Mouse (Mus musculus) cortical plate, adult 2 months (tissue): ENCODE measurements around the gene Mag.

Source experiments
- CTCF ChIP-seq: fragments of 200-500 bp; IDR thresholded peaks from 2 replicates; pipeline ENCODE4 v1.5.1; 2011; ENCODE audit warnings: mild to moderate bottlenecking, control low read depth, low read length; ENCODE audit not compliant: insufficient read depth; ENCODE audit errors: extremely low read depth
- POLR2A ChIP-seq: fragments of 200-500 bp; IDR thresholded peaks from 2 replicates; pipeline ENCODE4 v1.6.1; 2011; ENCODE audit warnings: mild to moderate bottlenecking, low read length, control low read depth; ENCODE audit not compliant: insufficient read depth; ENCODE audit errors: extremely low read depth

DNA sequence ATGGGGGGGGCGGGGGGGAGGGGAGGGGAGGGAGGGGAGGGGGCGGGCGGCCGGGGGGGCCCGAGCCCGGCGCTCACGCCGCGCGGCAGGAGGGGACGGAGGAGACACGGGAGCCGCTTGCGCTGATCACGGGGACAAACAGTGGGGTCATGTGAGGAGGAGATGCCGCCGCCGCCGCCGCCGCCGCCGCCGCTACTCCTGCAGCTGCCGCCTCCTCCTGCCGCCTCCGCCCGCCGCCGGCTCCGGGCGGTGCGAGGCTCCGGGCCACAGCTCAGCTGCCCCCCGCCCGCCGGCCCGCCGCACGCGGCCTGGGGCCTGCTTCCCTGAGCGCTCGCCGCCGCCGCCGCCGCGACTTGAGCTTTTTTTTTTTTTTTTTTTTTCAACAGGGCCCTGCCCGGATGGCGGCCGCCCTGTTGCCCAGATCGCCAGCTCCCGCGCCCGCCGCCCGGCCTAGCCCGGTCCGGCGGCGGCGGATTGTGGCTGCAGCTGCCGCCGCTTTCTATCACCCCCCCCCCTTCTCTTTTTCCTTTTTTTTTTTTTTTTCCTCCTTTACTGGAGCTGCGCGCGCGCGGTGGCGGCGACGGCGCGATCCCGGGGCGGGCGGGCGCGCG is 42.2 kb upstream of the Mag start, which contains the start of gene Usf2:
- TF ChIP-seq POLR2A (no peak), CTCF (no peak)
